Mouse (Mus musculus) hindbrain, embryonic 12.5 days (tissue): ENCODE data around the gene Fam120b. TPM values are rescaled to one million over a fixed set of nuclear protein-coding genes. Genes with fewer than 3 reads are reported as not detected.

ENCODE experiments used
- ATAC-seq: fragments of 200-750 bp; cut with Nextera tagmentation; 2 replicates; pipeline ENCODE4 v1.8.0; 2017; ENCODE audit warnings: moderate TSS enrichment; ENCODE audit not compliant: low FRiP score
- H3K27ac ChIP-seq: fragments of 300-500 bp; sonication (generic); 2 replicates; pipeline ENCODE4 v1.5.1; 2016; ENCODE audit warnings: mild to moderate bottlenecking
- H3K27me3 ChIP-seq: fragments of 300-500 bp; sonication (generic); 2 replicates; pipeline ENCODE4 v1.6.1; 2016; ENCODE audit warnings: mild to moderate bottlenecking
- H3K36me3 ChIP-seq: fragments of 300-500 bp; sonication (generic); 2 replicates; pipeline ENCODE4 v1.6.1; 2016; ENCODE audit warnings: mild to moderate bottlenecking
- H3K4me1 ChIP-seq: fragments of 300-500 bp; sonication (generic); 2 replicates; pipeline ENCODE4 v1.6.1; 2016
- H3K4me2 ChIP-seq: fragments of 300-500 bp; sonication (generic); replicated peaks from 2 replicates; pipeline ENCODE4 v1.6.1; 2016; ENCODE audit warnings: mild to moderate bottlenecking
- H3K4me3 ChIP-seq: fragments of 300-500 bp; sonication (generic); 2 replicates; pipeline ENCODE4 v1.5.1; 2016; ENCODE audit warnings: mild to moderate bottlenecking
- H3K9ac ChIP-seq: fragments of 300-500 bp; sonication (generic); 2 replicates; pipeline ENCODE4 v1.6.1; 2016; ENCODE audit warnings: mild to moderate bottlenecking, moderate library complexity
- H3K9me3 ChIP-seq: fragments of 300-500 bp; sonication (generic); replicated peaks from 2 replicates; pipeline ENCODE4 v1.6.1; 2016; ENCODE audit warnings: mild to moderate bottlenecking
- WGBS: fragments of 180-500 bp; shearing (Covaris S2); methylation state at CpG from one replicate; pipeline ENCODE4 v1.1.7; 2016; 5-methylcytosine and 5-hydroxymethylcytosine counted together
- polyA plus RNA-seq: library from polyadenylated mRNA; unstranded; fragments of >200 nt; fragmentation: Nextera tagmentation; extraction: Ambion mirVana; gene quantifications from 2 replicates; pipeline ENCODE4 v1.2.1, GENCODE M21; 2016

The Fam120b gene
- polyA plus RNA-seq, 1 experiment from 2014 or later, result 41.6 TPM

DNA sequence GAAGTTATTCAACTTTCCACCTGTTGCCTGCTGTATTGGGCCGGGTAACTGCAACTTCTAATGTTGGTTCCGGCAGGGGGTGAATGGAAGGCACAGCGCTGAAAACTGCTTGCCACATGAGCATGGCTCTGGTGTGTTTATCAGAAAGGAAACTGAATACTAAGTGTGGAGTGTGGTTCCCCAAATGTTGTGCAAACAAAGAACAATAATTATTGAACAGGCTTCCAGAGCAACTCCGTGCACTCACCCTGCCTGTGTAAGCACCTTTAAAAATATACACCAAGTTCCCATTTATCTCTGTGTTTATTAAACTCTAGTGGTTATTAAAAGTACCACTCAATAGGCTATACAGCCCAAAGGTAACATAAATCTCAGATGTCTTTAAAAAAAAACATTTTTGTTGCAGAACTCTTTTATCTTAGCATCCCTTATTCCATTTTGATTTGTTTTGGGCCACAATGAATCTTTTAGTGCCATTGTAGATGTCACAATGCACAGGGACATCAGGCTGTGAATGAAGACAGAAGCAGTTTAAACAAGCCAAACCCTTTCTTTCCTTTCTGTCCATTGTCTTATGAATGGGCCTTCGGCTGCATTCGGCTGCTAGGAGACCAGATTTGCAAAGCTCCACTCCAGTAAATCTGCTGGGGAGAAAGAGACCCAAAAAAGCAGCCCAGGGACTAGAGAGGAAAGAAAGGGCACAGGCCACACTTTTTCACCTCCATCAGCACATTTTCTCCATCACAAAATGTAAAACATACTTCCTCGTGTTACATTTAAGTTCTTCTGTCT is 13.9 kb upstream of the Fam120b start:
- WGBS, result 16% methylated on average over 7 of the region's 7 CpGs
- Histone ChIP-seq H3K9ac (no peak overlapping the region), H3K4me1 (peaks cover 57% of the 10 kb centered on the region), H3K27ac (0 out of 2 replicates have a peak overlapping the region, but pooled peaks have one; percentile 30), H3K9me3 (no peaks in the 10 kb centered on the region; the same call in 1 of the 2 replicates), H3K36me3 (no peaks in the 10 kb centered on the region), H3K4me2 (peak overlapping the region; percentile 85), H3K4me3 (peak overlapping the region; percentile 37; the same call in 1 of the 2 replicates), H3K27me3 (peaks cover 38% of the 10 kb centered on the region)
- no peak for ATAC-seq

DNA sequence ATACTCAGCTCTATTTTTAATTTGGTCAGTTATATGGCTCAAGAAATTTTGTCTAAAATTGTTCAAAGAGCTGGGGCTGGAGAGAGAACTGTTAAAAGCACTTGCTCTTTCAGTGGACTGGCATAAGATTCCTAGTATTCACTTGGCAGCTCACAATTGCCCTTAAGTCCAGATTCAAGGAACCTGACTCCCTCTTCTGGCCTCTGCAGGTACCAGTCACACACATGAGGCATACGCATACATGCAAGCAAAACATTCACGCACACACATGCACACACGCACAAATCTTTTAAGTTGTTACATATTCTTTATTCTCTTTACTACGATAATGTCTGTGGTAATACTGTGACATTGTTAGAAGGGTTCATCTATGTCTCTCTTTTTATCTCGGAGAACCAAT is 12.6 kb upstream of the Fam120b start:
- Histone ChIP-seq H3K9ac (no peak overlapping the region), H3K4me3 (no peak overlapping the region), H3K27ac (no peak overlapping the region), H3K36me3 (no peaks in the 10 kb centered on the region), H3K27me3 (peaks cover 38% of the 10 kb centered on the region), H3K4me1 (peaks cover 45% of the 10 kb centered on the region), H3K9me3 (no peaks in the 10 kb centered on the region; the same call in 1 of the 2 replicates), H3K4me2 (no peak overlapping the region)
- no peak for ATAC-seq
- 93% methylated on average over 5 of the region's 5 CpGs for WGBS

DNA sequence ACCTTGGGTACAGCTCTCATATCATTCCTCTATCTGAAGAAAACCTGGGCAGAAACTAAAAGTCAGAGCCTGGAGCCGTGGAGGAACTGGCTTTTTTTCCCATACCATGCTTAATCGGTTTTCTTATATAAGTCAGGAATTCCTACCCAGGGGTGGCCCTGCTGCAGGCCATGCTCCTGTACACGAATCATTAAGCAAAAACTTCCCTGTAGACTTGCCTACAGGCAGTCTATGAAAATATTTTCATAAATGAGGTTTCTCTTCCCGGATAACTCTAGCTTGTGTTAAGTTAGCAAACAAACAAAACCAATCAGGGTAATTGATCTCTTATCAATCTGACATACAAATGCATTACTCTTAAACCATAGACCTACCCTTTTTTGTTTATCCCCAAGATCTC is 7.1 kb upstream of the Fam120b start:
- Histone ChIP-seq H3K4me1 (no peaks in the 10 kb centered on the region), H3K27ac (no peak overlapping the region), H3K27me3 (peaks cover 12% of the 10 kb centered on the region), H3K36me3 (no peaks in the 10 kb centered on the region), H3K4me3 (no peak overlapping the region), H3K9me3 (no peaks in the 10 kb centered on the region), H3K9ac (no peak overlapping the region), H3K4me2 (no peak overlapping the region)
- no peak for ATAC-seq
- WGBS, result 77% methylated on average over 4 of the region's 4 CpGs

DNA sequence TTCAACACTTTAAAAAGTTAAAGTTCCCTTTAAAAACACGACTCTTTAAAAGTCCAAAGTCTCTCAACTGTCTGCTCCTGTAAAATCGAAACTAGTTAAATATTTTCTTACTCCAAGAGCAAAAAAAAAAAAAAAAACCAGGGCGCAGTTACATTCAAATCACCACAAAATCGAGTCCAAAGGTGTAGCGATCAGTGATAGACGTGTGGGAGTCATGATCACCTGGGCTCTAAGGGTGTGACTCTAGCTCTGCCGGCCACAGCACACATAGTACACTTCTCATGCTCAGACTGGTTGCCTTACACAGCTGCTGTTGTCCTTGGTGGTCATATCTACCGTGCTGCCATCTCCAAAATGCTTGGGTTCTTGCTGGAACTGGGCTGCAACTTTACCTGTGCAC is 6.6 kb upstream of the Fam120b start:
- H3K36me3 ChIP-seq, result no peaks in the 10 kb centered on the region
- no peak overlapping the region for H3K4me2 ChIP-seq
- H3K4me3 ChIP-seq, result no peak overlapping the region
- no peak overlapping the region for H3K9ac ChIP-seq
- no peaks in the 10 kb centered on the region for H3K4me1 ChIP-seq
- no peak for ATAC-seq
- peaks cover 15% of the 10 kb centered on the region for H3K27me3 ChIP-seq
- no peak overlapping the region for H3K27ac ChIP-seq
- 78% methylated on average over 8 of the region's 8 CpGs for WGBS
- no peaks in the 10 kb centered on the region for H3K9me3 ChIP-seq

DNA sequence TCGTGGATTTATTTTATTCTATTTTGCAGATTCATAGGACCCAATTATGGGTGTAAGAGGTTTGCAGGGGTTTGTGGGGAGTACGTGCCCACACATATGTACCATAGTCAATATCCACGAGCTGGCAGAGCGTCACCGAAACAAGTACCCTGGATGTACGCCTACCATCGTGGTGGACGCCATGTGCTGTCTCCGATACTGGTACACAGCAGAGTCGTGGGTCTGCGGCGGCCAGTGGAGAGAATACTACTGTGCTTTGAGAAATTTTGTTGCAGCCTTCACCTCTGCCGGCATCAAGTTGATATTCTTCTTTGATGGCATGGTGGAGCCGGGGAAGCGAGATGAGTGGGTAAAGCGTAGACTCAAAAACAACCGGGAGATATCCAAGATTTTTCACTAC is 5.7 kb downstream of the Fam120b start:
- Histone ChIP-seq H3K27ac (no peak overlapping the region), H3K4me1 (peaks cover 17% of the 10 kb centered on the region), H3K4me2 (no peak overlapping the region), H3K9me3 (no peaks in the 10 kb centered on the region), H3K27me3 (no peaks in the 10 kb centered on the region), H3K9ac (no peak overlapping the region), H3K36me3 (peaks cover 44% of the 10 kb centered on the region), H3K4me3 (no peak overlapping the region)
- WGBS, result 97% methylated on average over 17 of the region's 17 CpGs
- no peak for ATAC-seq

DNA sequence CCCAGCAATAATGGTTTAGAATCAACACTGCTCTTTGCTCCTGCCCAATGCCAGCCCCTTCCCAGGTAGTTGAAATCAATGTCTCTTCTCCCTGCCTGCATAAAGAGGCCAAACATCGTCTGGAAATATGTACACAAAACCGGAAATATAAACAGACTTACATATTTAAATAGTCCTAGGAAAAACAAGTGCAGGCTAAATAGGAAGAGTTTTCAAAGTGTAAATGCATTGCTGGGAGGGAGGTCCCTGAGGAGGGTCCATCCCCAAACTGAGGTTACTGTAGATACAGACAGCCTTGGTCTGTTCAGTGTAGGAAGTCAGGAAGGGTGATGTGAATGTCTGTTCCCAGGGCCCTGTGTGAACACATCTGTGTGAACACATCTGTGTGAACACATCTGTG is 10.6 kb downstream of the Fam120b start:
- H3K4me2 ChIP-seq, result no peak overlapping the region
- ATAC-seq, result no peak
- 92% methylated on average over 2 of the region's 2 CpGs for WGBS

DNA sequence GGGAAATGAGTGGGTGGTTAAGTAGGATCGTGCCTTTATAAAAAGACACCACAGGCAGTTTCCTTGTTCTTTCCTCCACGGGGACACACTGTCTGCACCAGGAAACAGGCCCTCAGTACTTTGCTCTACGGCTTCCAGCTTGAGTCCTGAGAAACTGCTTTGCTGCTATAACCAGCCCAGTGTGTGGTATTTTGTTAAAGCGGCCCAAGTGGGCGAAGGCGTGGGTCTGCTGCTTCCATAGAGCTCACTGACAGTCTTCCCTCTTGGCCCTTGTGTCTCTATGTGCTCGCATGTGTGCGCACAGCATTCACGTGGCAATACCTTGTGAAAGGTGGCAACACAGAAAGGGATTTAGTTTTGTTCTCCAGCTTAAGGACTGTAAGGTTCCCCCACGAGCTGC is 13.3 kb downstream of the Fam120b start:
- 88% methylated on average over 10 of the region's 10 CpGs for WGBS
- Histone ChIP-seq H3K27ac (no peak overlapping the region), H3K36me3 (peaks cover 81% of the 10 kb centered on the region), H3K4me3 (no peak overlapping the region), H3K9me3 (no peaks in the 10 kb centered on the region), H3K4me2 (no peak overlapping the region), H3K27me3 (no peaks in the 10 kb centered on the region), H3K9ac (no peak overlapping the region), H3K4me1 (no peaks in the 10 kb centered on the region)
- ATAC-seq, result no peak

More for the DNA sequence above, 10.6 kb downstream of the Fam120b start:
- Histone ChIP-seq H3K27me3 (no peaks in the 10 kb centered on the region), H3K36me3 (peaks cover 85% of the 10 kb centered on the region), H3K9me3 (no peaks in the 10 kb centered on the region), H3K27ac (no peak overlapping the region), H3K4me3 (no peak overlapping the region), H3K9ac (no peak overlapping the region), H3K4me1 (no peaks in the 10 kb centered on the region)

DNA sequence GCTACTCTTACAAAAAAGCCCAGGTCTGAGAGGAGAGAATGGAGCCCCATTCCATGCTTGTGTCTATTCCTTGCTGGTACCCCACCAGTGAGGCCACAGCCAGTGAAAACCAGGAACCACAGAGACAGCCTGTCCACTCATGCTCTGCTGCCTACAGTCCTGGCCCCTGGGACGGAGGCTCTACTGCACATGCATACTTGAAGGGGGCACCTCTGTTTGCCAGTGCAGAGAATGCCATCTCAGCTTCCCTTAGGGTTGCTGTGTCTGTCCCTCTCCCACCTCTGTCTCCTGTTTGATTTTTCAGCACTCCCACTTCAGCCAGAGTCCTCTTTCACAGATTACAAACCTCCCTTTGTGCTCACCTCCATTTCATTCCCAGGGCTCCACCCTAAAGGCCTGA is 14.9 kb downstream of the Fam120b start:
- Histone ChIP-seq H3K4me2 (no peak overlapping the region), H3K27me3 (no peaks in the 10 kb centered on the region), H3K36me3 (peaks cover 86% of the 10 kb centered on the region), H3K27ac (no peak overlapping the region), H3K9me3 (no peaks in the 10 kb centered on the region), H3K4me1 (no peaks in the 10 kb centered on the region), H3K9ac (no peak overlapping the region), H3K4me3 (no peak overlapping the region)
- WGBS, result 100% methylated on average over 1 of the region's 1 CpGs
- no peak for ATAC-seq

DNA sequence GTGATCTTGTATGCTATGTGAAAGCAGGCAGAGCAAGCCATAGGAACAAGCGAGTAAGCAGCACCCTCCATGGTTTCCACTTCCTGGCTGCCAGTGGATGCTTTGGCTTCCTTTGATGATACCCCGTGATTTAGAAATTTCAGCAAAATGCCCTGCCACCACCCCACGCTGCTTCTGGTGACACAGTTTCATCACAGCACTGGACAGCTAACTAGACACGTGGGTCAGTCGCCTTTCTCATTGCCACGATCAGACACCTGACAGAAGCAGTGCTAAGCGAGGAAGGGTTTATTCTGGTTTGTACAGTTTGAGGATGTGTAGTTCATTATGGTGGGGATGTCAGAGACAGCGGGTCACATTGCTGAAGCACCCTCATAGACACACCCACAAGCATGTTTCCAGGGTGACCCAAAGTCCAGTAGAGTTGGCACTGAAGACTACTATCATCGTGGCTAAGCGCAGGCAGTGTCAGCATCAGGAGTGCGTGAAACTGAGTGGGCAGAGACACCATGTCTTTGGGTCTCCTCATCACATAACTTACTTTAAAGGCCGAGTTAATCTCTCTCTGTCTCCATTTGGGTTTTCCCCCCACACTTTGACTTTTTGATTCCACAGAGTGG is 20.7 kb downstream of the Fam120b start:
- H3K4me3 ChIP-seq, result no peak overlapping the region
- H3K4me2 ChIP-seq, result no peak overlapping the region
- H3K9ac ChIP-seq, result no peak overlapping the region
- H3K4me1 ChIP-seq, result no peaks in the 10 kb centered on the region
- 92% methylated on average over 12 of the region's 12 CpGs for WGBS
- H3K27me3 ChIP-seq, result no peaks in the 10 kb centered on the region
- H3K27ac ChIP-seq, result no peak overlapping the region
- H3K36me3 ChIP-seq, result peaks cover 92% of the 10 kb centered on the region
- no peaks in the 10 kb centered on the region for H3K9me3 ChIP-seq
- no peak for ATAC-seq

DNA sequence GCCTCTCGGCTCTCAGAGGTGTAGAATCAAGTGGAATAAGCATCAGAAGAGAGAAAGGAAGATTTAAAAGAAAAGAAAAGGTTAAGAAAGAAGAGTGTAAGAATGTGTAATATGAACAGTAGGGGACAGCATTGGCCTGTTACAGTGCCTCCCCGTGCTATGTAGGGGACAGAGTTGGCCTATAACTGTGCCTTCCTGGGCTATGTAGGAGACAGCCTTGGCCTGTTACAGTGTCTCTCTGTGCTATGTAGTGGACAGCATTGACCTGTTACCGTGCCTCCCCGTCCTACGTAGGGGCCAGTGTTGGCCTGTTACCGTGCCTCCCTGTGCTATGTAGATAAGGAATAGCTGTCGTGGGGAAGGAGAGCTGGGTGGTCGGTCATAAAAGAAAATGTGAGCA is 23.5 kb downstream of the Fam120b start:
- Histone ChIP-seq H3K9me3 (no peaks in the 10 kb centered on the region), H3K27ac (no peak overlapping the region), H3K27me3 (no peaks in the 10 kb centered on the region), H3K9ac (no peak overlapping the region), H3K36me3 (peaks cover 95% of the 10 kb centered on the region), H3K4me2 (no peak overlapping the region), H3K4me3 (no peak overlapping the region), H3K4me1 (no peaks in the 10 kb centered on the region)
- WGBS, result 87% methylated on average over 8 of the region's 8 CpGs
- ATAC-seq, result no peak

DNA sequence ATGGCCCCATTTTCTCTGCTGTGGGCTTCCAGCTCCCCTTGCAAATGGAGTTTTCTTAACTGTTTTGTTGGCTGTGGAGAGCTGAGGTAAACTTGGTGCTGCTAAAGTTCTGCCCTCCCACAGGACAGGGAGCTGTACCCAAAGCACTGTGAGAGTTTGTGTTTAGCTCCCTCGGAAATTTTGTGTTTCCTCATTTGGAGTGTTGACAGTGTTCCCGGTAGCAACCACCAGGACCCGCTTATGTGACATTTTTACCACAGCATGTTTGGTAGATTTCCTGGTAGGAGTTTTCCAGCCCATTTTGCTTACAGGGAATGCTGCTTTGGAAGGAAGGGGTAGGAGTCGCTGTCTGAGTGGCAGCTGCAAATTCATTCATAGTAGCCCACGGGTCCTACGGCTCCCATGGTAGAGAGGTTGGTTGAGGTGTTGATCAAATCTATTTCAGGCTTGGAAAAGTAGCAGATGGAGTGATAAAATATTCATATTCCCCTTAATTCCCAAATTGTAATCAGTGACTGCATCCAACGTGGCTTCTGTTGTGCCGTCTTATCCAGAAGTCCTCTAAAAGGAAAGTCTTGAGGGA is 24.1 kb downstream of the Fam120b start:
- Histone ChIP-seq H3K4me3 (no peak overlapping the region), H3K27me3 (no peaks in the 10 kb centered on the region), H3K27ac (no peak overlapping the region), H3K9ac (no peak overlapping the region), H3K36me3 (peaks cover 94% of the 10 kb centered on the region), H3K4me1 (no peaks in the 10 kb centered on the region), H3K9me3 (no peaks in the 10 kb centered on the region), H3K4me2 (no peak overlapping the region)
- WGBS, result 89% methylated on average over 8 of the region's 8 CpGs
- no peak for ATAC-seq

DNA sequence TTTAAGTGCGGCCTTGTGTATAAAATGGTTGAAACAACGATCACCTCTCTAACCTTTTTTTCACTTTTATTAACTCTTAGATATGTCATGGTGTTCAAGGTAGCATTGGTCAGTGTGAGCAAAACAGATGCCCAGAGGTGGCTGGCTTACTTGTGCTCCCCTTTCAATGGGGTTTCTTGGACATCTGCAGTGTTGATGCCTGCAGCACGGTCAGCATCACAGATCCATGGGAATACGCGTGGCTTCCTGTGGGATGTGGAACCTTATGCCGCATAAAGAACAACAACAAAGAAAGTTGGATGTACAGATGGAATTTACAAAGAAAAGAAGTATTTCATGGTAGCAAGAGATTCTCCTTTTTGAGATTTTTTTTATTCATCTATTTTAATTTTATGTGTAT is 25.4 kb downstream of the Fam120b start:
- Histone ChIP-seq H3K9ac (no peak overlapping the region), H3K27ac (no peak overlapping the region), H3K4me2 (no peak overlapping the region), H3K27me3 (no peaks in the 10 kb centered on the region), H3K4me1 (no peaks in the 10 kb centered on the region), H3K36me3 (peaks cover 94% of the 10 kb centered on the region), H3K9me3 (no peaks in the 10 kb centered on the region), H3K4me3 (no peak overlapping the region)
- no peak for ATAC-seq
- 96% methylated on average over 6 of the region's 6 CpGs for WGBS
